Mouse (Mus musculus): Measurements from ENCODE around the gene Capn11. TPM values are rescaled to one million over a fixed set of nuclear protein-coding genes. Genes with fewer than 3 reads are reported as not detected.

Capn11 gene
- total RNA-seq, 2 experiments from 2014 or later: 2.2 TPM; not detected in 1

DNA sequence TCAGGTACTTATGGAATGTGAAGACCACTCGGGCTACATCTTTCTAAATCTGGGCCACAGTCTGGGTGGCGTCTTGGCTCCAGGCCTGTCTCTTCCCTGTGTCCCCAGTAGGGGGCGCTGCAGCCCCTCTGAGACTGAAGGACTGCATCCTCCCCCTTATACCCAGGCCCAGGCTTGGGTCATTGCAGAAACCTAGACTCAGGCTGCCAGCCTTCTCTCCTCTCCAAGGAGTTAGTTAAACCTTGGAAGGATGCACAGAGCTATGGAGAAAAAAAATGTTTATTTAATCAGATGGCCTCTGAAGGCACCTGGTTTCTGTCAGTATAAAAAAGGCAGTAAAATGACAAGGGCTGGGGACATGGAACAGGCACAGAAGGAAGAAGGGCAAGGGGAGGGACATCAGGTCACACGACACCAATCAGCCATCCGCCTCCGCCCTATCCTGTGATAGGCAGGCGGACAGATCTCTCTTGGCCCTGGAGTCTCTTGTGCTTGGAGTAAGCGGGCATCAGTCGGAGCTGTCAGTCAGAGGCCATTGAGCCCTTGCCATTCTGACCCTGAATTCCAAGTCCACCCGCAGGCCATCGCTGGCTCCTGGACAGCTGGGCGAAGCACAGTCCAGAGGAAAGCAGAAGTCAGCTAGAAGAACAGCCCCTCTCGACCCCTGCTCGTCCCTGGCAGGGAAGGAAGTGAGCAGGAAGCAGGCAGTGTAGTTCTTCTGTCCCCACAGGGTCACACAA, 74.0 kb downstream of the Capn11 start:
- peak in 1 of 2 experiments; percentile 67 for DNase-seq (ENCODE audit: low spot score in 2 of 2)

DNA sequence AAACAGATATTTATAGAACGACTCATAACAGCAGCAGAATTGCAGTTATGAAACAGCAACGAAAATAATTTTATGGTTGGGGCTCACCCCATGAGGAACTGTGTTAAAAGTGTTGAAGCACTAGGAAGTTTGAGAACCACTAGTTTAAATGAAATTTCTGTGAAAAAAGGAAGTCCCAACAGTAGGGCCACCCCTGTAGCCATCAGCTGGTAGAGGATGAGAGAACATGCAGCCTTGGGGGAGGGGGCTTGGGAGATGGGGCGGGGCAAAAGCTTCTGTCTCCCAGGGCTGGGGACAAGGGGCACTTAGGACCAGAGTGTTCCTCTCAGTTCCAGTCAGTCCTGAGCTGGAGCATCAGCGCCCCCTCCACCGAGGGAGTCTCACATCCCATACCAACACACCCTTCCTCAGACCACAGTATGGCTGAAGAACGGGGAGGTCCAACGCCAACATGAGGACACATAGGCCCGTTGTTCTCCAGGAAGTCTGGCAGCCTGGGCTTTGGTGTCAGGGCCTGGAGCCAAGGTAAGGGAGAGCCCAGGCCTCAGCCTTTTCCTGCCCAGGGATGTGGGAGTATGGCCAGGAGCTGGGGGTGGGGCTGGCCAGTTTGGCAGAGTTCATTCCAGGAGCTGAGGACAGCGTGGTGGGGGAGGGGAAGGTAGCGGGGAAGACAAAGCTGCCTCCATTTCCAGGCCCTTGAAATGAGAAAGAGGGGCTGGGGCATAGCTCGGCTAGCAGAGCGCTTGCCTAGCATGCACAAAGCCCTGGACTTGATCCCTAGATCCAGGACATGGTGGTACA, 74.8 kb downstream of the Capn11 start:
- peak in 1 of 2 experiments; percentile 62 for DNase-seq (ENCODE audit: low spot score in 2 of 2)

DNA sequence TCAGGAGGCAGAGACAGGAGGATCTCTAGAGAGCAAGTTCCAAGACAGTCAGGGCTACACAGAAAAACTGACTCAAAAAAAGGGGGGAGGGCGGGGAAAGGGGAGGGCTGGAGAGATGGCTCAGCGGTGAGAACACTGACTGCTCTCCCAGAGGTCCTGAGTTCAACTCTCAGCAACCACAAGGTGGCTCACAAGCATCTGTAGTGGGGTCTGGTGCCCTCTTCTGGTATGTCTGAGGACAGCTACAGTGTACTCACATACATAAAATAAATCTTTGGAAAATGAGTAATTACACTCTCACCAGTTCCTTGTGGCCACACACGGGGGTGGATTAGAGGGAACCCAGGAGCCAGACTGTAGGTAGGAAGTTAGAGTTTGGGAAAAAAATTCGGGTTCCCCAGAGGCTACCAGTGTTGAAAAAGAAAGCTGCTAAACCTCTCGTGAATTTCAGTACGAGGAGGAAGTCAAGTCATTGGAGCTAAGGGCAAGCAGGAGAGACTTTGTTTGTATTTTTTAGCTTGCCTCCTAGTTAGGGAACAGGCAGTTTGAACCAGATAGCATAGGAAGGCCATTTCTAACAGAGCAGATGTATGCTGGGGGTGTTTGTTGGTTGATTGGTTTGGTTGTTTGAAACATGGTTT, 76.3 kb downstream of the Capn11 start:
- DNase-seq (ENCODE audit: low spot score in 2 of 2): no peak

DNA sequence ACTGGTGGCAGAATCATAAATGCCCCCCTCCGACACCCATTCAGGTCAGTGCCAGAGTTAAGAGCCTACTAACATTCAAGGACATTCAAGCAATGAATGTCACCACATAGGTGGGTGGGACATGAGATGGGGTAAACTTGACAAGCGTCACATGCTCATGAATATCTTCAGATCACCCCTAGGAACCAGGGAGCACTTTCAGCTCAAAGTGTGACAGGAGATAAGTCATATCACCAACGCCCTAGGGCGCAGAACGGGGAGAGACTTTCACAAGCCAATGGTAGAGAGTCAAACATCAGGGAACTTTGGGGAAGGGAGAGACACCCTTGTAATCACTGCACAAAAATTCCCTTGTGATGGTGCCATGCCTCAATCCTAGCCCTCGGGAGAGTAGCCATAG, 76.9 kb downstream of the Capn11 start:
- no peak for DNase-seq (ENCODE audit: low spot score in 2 of 2)

DNA sequence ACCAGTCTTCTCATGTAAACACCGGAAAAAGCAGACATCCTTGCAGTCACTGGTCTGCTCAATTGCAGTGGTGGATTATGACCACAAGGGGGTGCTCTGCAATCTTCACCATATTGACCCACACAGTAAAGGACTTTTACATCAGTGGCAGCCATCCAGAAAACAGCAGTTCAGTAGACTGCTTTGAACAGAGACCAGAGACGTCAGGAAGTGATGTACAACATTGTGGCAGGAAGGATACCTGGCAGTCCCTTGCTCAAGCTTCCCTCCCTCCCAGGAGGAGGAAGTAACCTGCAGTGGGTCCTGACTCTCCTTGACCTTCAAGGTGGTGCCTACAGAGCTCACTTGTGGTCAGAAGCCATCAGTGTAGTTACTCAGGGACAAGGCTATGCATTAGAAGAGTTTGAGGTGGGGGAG, 77.5 kb downstream of the Capn11 start:
- DNase-seq (ENCODE audit: low spot score in 2 of 2): no peak

DNA sequence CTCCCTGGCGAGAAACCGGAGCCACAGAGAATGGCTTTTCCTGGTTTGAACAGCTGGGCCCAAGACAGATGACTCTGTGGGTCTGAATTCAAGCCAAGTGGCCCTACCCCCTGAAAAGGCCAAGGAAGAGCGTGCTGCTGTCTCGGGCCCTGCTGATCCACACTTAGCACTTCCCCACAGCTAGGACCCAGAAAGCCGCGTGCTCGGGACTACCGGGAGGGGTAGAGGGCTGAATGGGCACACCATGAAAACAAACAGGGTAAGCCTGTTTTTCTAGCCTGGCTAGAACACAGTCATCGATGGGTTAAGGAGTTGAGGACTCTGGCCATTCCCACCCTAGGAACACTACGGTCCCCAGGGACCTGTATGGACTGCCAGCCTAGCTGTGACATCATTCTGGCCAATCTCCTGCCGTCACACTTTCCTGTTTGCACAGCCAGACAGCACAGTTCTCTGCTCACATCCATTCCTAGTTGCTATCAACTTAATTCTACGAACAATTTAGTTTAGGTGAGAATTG, 78.1 kb downstream of the Capn11 start:
- DNase-seq (ENCODE audit: low spot score in 2 of 2): no peak

Other genes with a start within 250 kb of the Capn11 start
- gene Cdc5l, start 225.6 kb downstream of the Capn11 start, total RNA-seq (2021): 10 to 100 TPM; 49.1 to 52.0 TPM
- gene Spats1, start 183.9 kb downstream of the Capn11 start, total RNA-seq (2021): under 1 TPM in 1 of 2 experiments, not detected in 1; 0.48 TPM
- gene Aars2, start 152.5 kb downstream of the Capn11 start, total RNA-seq (2021): 10 to 100 TPM; 18.4 to 19.0 TPM
- not detected for gene Tcte1, start 135.9 kb downstream of the Capn11 start, total RNA-seq (2021)
- 1 to 10 TPM; 1.7 to 3.7 TPM for gene Tmem151b, start 109.6 kb downstream of the Capn11 start, total RNA-seq (2021)
- gene Nfkbie, start 103.6 kb downstream of the Capn11 start, total RNA-seq (2021): 1 to 10 TPM; 3.0 to 4.5 TPM
- gene Slc35b2, start 95.5 kb downstream of the Capn11 start, total RNA-seq (2021): 10 to 100 TPM; 69.2 to 71.8 TPM
- gene Hsp90ab1, start 86.1 kb downstream of the Capn11 start, total RNA-seq (2021): 1,000 to 10,000 TPM; 1,575 to 1,663 TPM
- 100 to 1,000 TPM; 138 to 145 TPM for gene Slc29a1, start 59.7 kb downstream of the Capn11 start, total RNA-seq (2021)
- gene Mymx, start 57.2 kb downstream of the Capn11 start, total RNA-seq (2021): 1 to 10 TPM; 1.6 to 4.0 TPM
- 100 to 1,000 TPM in 1 of 2 experiments, 10 to 100 TPM in 1; 95.6 to 103 TPM for gene Mrpl14, start 27.0 kb upstream of the Capn11 start, total RNA-seq (2021)
- 10 to 100 TPM; 49.5 to 57.6 TPM for gene Tmem63b, start 27.6 kb upstream of the Capn11 start, total RNA-seq (2021)
- gene 1600014C23Rik, start 74.5 kb upstream of the Capn11 start, total RNA-seq (2021): not detected

Measured in adrenal gland, postnatal 4 days (tissue).